In genomic region chr7:119620157-119620556, GRCm38 (mm10) we compare ENCODE assay signal across 26 mouse cellular contexts. TPM values are rescaled to one million over a fixed set of nuclear protein-coding genes. Genes with fewer than 3 reads are reported as not detected.
DNase-seq lines count a peak whose midpoint lies in the region; ATAC-seq lines count a peak whose summit lies in the region.
"Had no signal": no experiment of that assay in that cellular context is flagged by ENCODE, and none has a peak within 500 bp of the region (broad histone marks: within the 10 kb centered on the region; RNA-seq: fewer than 3 reads in every experiment).

No protein-coding gene starts in this region.

- H3K27me3 ChIP-seq in liver, embryonic 13.5 days: no peaks in the 10 kb centered on the region
- H3K27me3 ChIP-seq in stomach, embryonic 15.5 days (replicated peaks): no peaks in the 10 kb centered on the region
- H3K27me3 ChIP-seq: forebrain, embryonic 13.5 days; heart, embryonic 15.5 days had no signal

- H3K27ac ChIP-seq in liver, embryonic 13.5 days: no peak overlapping the region
- no peak overlapping the region for H3K27ac ChIP-seq in stomach, embryonic 15.5 days
- H3K27ac ChIP-seq: forebrain, embryonic 13.5 days; heart, embryonic 15.5 days; hindbrain, embryonic 14.5 days had no signal

- ATAC-seq in liver, embryonic 13.5 days (ENCODE audit: low read depth): peak; percentile 73
- ATAC-seq in stomach, embryonic 15.5 days (ENCODE audit: insufficient read depth, low FRiP score, low read depth): peak; percentile 50; the same call in 1 of the 2 replicates
- no peak for ATAC-seq in megakaryocyte-erythroid progenitor cell, adult 5-6 weeks (replicated peaks; ENCODE audit: low FRiP score, low TSS enrichment, poor library complexity, severe bottlenecking)
- ATAC-seq: activated CD4-positive, CD25-positive, alpha-beta regulatory T cell, adult 4 months; forebrain, embryonic 13.5 days; inflammation-experienced regulatory T-cells, adult 6 months had no signal

- no peak overlapping the region for H3K9ac ChIP-seq in liver, embryonic 13.5 days
- H3K9ac ChIP-seq in stomach, embryonic 15.5 days: no peak overlapping the region
- H3K9ac ChIP-seq: forebrain, embryonic 13.5 days; heart, embryonic 15.5 days; hindbrain, embryonic 14.5 days had no signal

- no peaks in the 10 kb centered on the region for H3K36me3 ChIP-seq in liver, embryonic 13.5 days
- no peaks in the 10 kb centered on the region for H3K36me3 ChIP-seq in stomach, embryonic 15.5 days
- H3K36me3 ChIP-seq: heart, embryonic 15.5 days had no signal

- no peaks in the 10 kb centered on the region for H3K4me1 ChIP-seq in liver, embryonic 13.5 days (replicated peaks)
- H3K4me1 ChIP-seq in stomach, embryonic 15.5 days: no peaks in the 10 kb centered on the region
- H3K4me1 ChIP-seq: forebrain, embryonic 13.5 days; heart, embryonic 15.5 days had no signal

- no peaks in the 10 kb centered on the region for H3K9me3 ChIP-seq in liver, embryonic 13.5 days (replicated peaks)
- H3K9me3 ChIP-seq in stomach, embryonic 15.5 days: no peaks in the 10 kb centered on the region
- H3K9me3 ChIP-seq: forebrain, embryonic 13.5 days; heart, embryonic 15.5 days had no signal

- no peak overlapping the region for H3K4me2 ChIP-seq in liver, embryonic 13.5 days
- no peak overlapping the region for H3K4me2 ChIP-seq in stomach, embryonic 15.5 days
- H3K4me2 ChIP-seq: forebrain, embryonic 13.5 days; heart, embryonic 15.5 days; hindbrain, embryonic 14.5 days; midbrain, embryonic 11.5 days had no signal

- DNase-seq in heart, adult 11 months: peak; percentile 14
- DNase-seq in heart, adult 9 months (ENCODE audit: low spot score in 2 of 2): no peak
- DNase-seq in kidney, postnatal 25 days: peak; percentile 48 to 57
- DNase-seq in kidney, postnatal 10 days: no peak
- DNase-seq in liver, embryonic 13.5 days: no peak
- no peak for DNase-seq in urinary bladder, adult 18-20 months (ENCODE audit: low spot score in 2 of 2)
- DNase-seq: adrenal gland, postnatal 10 days; cerebellum, adult 8-10 months; cerebellum, postnatal 36 days; gastrocnemius, postnatal 36 days; heart, postnatal 36 days; right cerebral cortex, postnatal 4 days had no signal

- no peak overlapping the region for H3K4me3 ChIP-seq in liver, embryonic 13.5 days (replicated peaks)
- H3K4me3 ChIP-seq in stomach, embryonic 15.5 days (replicated peaks): no peak overlapping the region
- H3K4me3 ChIP-seq: forebrain, embryonic 13.5 days; heart, embryonic 15.5 days had no signal

RNA-seq across cellular contexts. Expression of gene Acsm1, which starts 13.3 kb away (rescaled TPM):
- polyA plus RNA-seq in liver, embryonic 13.5 days (2015; fragmentation: Nextera tagmentation; extraction: Ambion mirVana): 0.63 and 0.68 TPM in 2 replicates
- 0.42 TPM in 1 of 2 replicates, not detected in the other for polyA plus RNA-seq in stomach, embryonic 15.5 days (2015; fragmentation: Nextera tagmentation; extraction: Ambion mirVana)
- not detected in 2 replicates for total RNA-seq in megakaryocyte-erythroid progenitor cell, adult 5-6 weeks (2014; fragmentation: Nextera tagmentation)
- total RNA-seq in megakaryocyte-erythroid progenitor cell, adult 5-6 weeks (2017): not detected in 2 replicates
- total RNA-seq: gastrocnemius, postnatal 36 days; heart, adult 8-10 months; heart, postnatal 36 days; left cerebral cortex, postnatal 14 days; midbrain, postnatal 0 days had no signal
- polyA plus RNA-seq: activated CD4-positive, CD25-positive, alpha-beta regulatory T cell, adult 4 months; brain, embryonic 14.5 days; forebrain, embryonic 13.5 days; heart, embryonic 15.5 days; hindbrain, embryonic 14.5 days; inflammation-experienced regulatory T-cells, adult 6 months; midbrain, embryonic 11.5 days; midbrain, postnatal 0 days; neural tube, embryonic 14.5 days; thymus, postnatal 0 days had no signal

Comparison
In these comparisons a context has a peak if more than half of its experiments do, and no peak if none do; other contexts are left out.
1. DNase-seq: peak in heart, adult 11 months (single experiment) and kidney, postnatal 25 days (2 of 2); none in heart, adult 9 months (0 of 2), kidney, postnatal 10 days (single experiment), liver, embryonic 13.5 days (single experiment) and urinary bladder, adult 18-20 months (0 of 2).